Mouse (Mus musculus) heart, postnatal 0 days (tissue): ENCODE measurements at regions not wholly inside any gene's neighbourhood (a gene's known extent, or its start where the extent isn't known, plus 50 kb on each side); places are given as distances from the start of the nearest gene placed in this dataset.

Experiments used
- ATAC-seq: fragments of 200-750 bp; cut with Nextera tagmentation; 2 replicates; pipeline ENCODE4 v1.8.0; 2017; ENCODE audit warnings: low read depth, moderate number of reproducible peaks, moderate library complexity; ENCODE audit not compliant: insufficient read depth
- DNase-seq: peaks from one replicate; pipeline ENCODE4 v3.0.0-alpha.2; 2016; ENCODE audit warnings: low spot score
- H3K27ac ChIP-seq: fragments of 300-500 bp; sonication (generic); 2 replicates; pipeline ENCODE4 v1.5.1; 2014; ENCODE audit warnings: low read depth, mild to moderate bottlenecking
- H3K27me3 ChIP-seq: fragments of 300-500 bp; sonication (generic); 2 replicates; pipeline ENCODE4 v1.6.1; 2014; ENCODE audit warnings: low read length, mixed read lengths; ENCODE audit not compliant: control insufficient read depth, insufficient read depth
- H3K36me3 ChIP-seq: fragments of 300-500 bp; sonication (generic); replicated peaks from 2 replicates; pipeline ENCODE4 v1.6.1; 2014; ENCODE audit warnings: low read length, mixed read lengths; ENCODE audit not compliant: control insufficient read depth, insufficient read depth
- H3K4me1 ChIP-seq: fragments of 300-500 bp; sonication (generic); 2 replicates; pipeline ENCODE4 v1.6.1; 2014; ENCODE audit warnings: antibody characterized with exemption; ENCODE audit not compliant: control insufficient read depth, insufficient read depth
- H3K4me2 ChIP-seq: fragments of 300-500 bp; sonication (generic); 2 replicates; pipeline ENCODE4 v1.6.1; 2014; ENCODE audit warnings: low read depth, mild to moderate bottlenecking, low read length, moderate library complexity
- H3K4me3 ChIP-seq: fragments of 300-500 bp; sonication (generic); 2 replicates; pipeline ENCODE4 v1.5.1; 2014; ENCODE audit warnings: low read depth, low read length
- H3K9ac ChIP-seq: fragments of 300-500 bp; sonication (generic); replicated peaks from 2 replicates; pipeline ENCODE4 v1.6.1; 2014; ENCODE audit warnings: low read depth, low read length, mixed read lengths
- H3K9me3 ChIP-seq: fragments of 300-500 bp; sonication (generic); replicated peaks from 2 replicates; pipeline ENCODE4 v1.6.1; 2016; ENCODE audit warnings: low read length; ENCODE audit not compliant: control insufficient read depth
- CTCF ChIP-seq: IDR thresholded peaks from 2 replicates; pipeline ENCODE4 v1.5.1; 2016; ENCODE audit warnings: antibody characterized with exemption, control low read depth, low read depth
- EP300 ChIP-seq: IDR thresholded peaks from 2 replicates; pipeline ENCODE4 v1.6.1; 2016; ENCODE audit warnings: antibody characterized with exemption, low read depth
- WGBS: fragments of 180-500 bp; shearing (Covaris S2); extraction: QIAGEN DNeasy Blood & Tissue Kit; methylation state at CpG from one replicate; pipeline ENCODE4 v1.1.7; 2014; 5-methylcytosine and 5-hydroxymethylcytosine counted together

DNA sequence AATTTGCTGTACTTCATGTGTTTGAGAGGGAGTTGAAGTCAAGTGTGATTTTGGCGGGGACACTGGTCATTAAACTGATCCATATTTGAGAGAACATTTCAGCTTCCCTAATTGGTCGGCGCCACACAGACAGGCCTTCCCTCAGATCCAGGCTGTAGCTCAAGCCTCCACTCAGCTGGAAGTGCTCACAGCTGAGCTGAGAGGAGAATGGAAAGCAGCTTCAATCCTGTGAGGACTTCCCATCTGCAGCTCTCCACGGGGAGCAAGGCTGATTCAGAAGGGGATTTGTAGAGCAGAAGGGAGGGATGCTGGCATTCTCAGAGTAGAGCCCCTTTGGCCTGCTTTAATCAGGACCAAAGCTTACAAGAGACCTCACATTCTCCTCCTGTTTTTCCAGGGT lies 297.2 kb downstream of the D3Ertd751e start:
- WGBS = 23% methylated on average over 4 of the region's 4 CpGs
- Histone ChIP-seq H3K9ac (no peak overlapping the region), H3K27ac (no peak overlapping the region), H3K9me3 (no peaks in the 10 kb centered on the region), H3K27me3 (no peaks in the 10 kb centered on the region), H3K4me1 (no peaks in the 10 kb centered on the region), H3K4me3 (no peak overlapping the region), H3K36me3 (no peaks in the 10 kb centered on the region), H3K4me2 (no peak overlapping the region)
- TF ChIP-seq CTCF (no peak), EP300 (no peak)
- DNase-seq (no peak), ATAC-seq (no peak)

GRCm38 (mm10) chr3:42040270-42040812 lies 297.9 kb downstream of the D3Ertd751e start:
- H3K36me3 ChIP-seq = no peaks in the 10 kb centered on the region
- H3K4me1 ChIP-seq = no peaks in the 10 kb centered on the region
- H3K4me3 ChIP-seq = no peak overlapping the region
- H3K9ac ChIP-seq = no peak overlapping the region
- no peak for DNase-seq
- H3K27me3 ChIP-seq = no peaks in the 10 kb centered on the region
- no peak for ATAC-seq
- no peaks in the 10 kb centered on the region for H3K9me3 ChIP-seq
- WGBS = 61% methylated on average over 2 of the region's 2 CpGs
- H3K27ac ChIP-seq = no peak overlapping the region
- no peak overlapping the region for H3K4me2 ChIP-seq
- no peak for TF ChIP-seq CTCF
- no peak for TF ChIP-seq EP300

GRCm38 (mm10) chr3:42040959-42041358 lies 298.5 kb downstream of the D3Ertd751e start:
- no peak for TF ChIP-seq EP300
- no peak for TF ChIP-seq CTCF
- H3K4me3 ChIP-seq = no peak overlapping the region
- no peak overlapping the region for H3K27ac ChIP-seq
- H3K36me3 ChIP-seq = no peaks in the 10 kb centered on the region
- H3K27me3 ChIP-seq = no peaks in the 10 kb centered on the region
- WGBS = 86% methylated on average over 2 of the region's 2 CpGs
- ATAC-seq (no peak), DNase-seq (no peak)
- no peak overlapping the region for H3K9ac ChIP-seq
- H3K4me2 ChIP-seq = no peak overlapping the region
- no peaks in the 10 kb centered on the region for H3K4me1 ChIP-seq
- H3K9me3 ChIP-seq = no peaks in the 10 kb centered on the region

DNA sequence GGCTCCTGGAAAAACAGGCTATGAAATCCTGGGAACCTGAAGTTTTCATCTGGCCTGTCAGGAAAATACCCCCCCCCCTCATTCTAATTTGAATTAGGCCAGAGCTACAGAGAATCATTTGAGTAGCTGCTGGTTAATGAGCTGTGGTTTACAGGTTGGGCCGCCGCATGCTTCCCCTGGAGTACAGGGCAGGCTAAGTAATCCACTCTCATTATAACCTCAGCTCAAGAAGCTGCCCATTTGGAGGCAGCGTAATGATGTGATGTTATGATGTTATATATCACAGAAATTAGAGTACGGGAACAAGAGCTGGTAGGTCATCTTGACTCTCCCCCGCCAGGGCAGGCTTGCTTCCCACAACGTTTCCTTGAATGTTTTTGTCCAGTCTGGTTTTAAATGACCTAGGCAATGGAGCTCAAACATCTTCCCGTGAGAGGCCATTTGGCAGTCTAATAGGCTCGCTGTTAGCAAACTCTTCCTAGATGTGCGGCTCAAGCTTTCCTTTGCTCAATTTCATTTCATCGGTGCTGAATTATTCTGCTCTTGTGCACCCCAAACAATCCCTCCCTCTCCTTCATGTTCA lies 315.0 kb downstream of the D3Ertd751e start:
- 87% methylated on average over 10 of the region's 10 CpGs for WGBS
- TF ChIP-seq CTCF (no peak), EP300 (no peak)
- no peaks in the 10 kb centered on the region for H3K36me3 ChIP-seq
- no peak for DNase-seq
- H3K4me2 ChIP-seq = no peak overlapping the region
- H3K9me3 ChIP-seq = no peaks in the 10 kb centered on the region
- no peaks in the 10 kb centered on the region for H3K4me1 ChIP-seq
- no peak for ATAC-seq
- no peak overlapping the region for H3K9ac ChIP-seq
- no peak overlapping the region for H3K27ac ChIP-seq
- no peak overlapping the region for H3K4me3 ChIP-seq
- no peaks in the 10 kb centered on the region for H3K27me3 ChIP-seq

DNA sequence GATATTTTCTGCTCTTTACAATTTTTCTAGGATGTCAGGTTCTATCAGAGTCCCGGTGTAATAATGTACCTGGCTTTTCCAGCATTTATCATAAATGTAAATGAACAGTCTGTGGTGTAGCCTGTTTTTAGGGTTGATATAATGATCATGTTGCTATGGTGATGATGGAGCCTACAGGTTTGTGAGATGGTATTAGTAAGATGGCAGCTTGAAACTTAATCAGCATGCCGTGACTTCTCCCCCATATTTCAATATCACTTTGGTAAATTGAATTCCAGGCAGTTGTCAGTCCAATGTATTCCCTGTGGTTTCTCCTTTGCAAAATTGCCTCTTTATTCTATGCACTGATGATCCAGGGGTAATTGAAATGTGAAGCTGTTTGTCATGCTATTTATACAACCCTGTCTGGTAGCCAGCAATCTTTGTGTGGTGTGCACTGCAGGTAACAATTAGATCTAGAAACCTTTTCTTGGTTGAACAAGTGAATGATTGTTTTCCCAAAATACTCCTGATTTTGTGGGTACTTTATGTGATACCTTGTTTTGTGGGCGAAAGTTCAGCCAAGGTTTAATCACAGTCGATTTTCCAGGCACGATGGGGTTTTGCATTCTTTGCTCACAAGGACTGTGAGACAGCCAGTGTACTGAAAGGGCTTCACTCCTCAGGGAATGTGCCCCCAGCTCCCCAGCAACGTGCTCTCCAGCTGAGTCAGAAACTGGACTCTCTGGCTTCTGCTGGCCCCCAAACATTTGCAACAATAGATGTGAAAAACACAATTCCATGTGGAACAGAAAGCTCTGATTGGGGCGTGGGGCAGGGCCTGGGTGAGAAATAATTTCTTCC lies 322.9 kb downstream of the D3Ertd751e start:
- TF ChIP-seq EP300 (no peak), CTCF (no peak)
- no peak overlapping the region for H3K9ac ChIP-seq
- no peaks in the 10 kb centered on the region for H3K9me3 ChIP-seq
- H3K4me3 ChIP-seq = no peak overlapping the region
- no peak for ATAC-seq
- 52% methylated on average over 7 of the region's 7 CpGs for WGBS
- no peaks in the 10 kb centered on the region for H3K36me3 ChIP-seq
- H3K27me3 ChIP-seq = no peaks in the 10 kb centered on the region
- H3K4me2 ChIP-seq = no peak overlapping the region
- no peak overlapping the region for H3K27ac ChIP-seq
- DNase-seq = no peak
- H3K4me1 ChIP-seq = no peaks in the 10 kb centered on the region
